Mouse (Mus musculus) heart, postnatal 0 days (tissue): ENCODE data around the gene Kdm5b.

ENCODE experiments used
- CTCF ChIP-seq: IDR thresholded peaks from 2 replicates; pipeline ENCODE4 v1.5.1; 2016; ENCODE audit warnings: antibody characterized with exemption, control low read depth, low read depth
- EP300 ChIP-seq: IDR thresholded peaks from 2 replicates; pipeline ENCODE4 v1.6.1; 2016; ENCODE audit warnings: antibody characterized with exemption, low read depth

DNA sequence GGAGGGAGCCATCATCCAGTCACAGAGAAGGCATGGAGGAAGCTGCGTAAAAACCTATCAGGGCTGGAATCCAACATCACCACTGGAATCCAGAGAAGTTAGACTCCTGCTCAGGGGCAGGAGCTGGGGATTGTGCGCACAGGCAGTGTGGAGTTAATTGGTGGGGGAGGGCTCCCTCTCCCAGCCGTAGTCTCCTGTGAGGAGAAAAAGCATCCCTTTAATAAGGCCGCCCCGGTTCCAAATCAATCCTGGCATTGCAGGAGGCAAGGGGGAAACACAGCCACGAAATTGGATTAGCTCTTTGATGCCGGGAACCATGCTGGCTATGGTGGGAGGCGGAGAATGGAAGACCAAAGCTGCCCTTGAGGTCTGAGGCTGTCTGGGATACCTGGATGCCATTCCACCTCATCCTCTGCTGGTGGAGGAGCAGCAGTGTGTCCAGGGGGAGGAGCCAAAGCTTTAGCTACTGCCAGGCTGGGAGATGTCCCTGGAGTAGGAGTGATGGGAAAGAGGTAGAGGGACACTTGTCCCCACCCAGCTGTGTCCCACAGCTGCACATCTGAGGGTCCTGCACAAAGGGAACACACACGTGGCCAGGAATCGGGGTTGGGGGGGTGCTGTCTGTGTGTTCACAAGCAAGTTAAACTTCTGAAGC lies 93.8 kb downstream of the Kdm5b start:
- TF ChIP-seq CTCF (no peak), EP300 (no peak)
